In genomic region chr11:103139951-103140762, GRCm38 (mm10) we compare ENCODE assay signal across 9 mouse cellular contexts. TPM values are rescaled to one million over a fixed set of nuclear protein-coding genes. Genes with fewer than 3 reads are reported as not detected.
DNase-seq lines count a peak whose midpoint lies in the region; ATAC-seq and TF ChIP-seq lines count a peak whose summit lies in the region.
"Had no signal": no experiment of that assay in that cellular context is flagged by ENCODE, and none has a peak within 500 bp of the region (broad histone marks: within the 10 kb centered on the region; RNA-seq: fewer than 3 reads in every experiment).

No protein-coding gene starts in this region.

- no peak overlapping the region for H3K4me3 ChIP-seq in forebrain, embryonic 10.5 days
- no peak overlapping the region for H3K4me3 ChIP-seq in forebrain, embryonic 12.5 days (replicated peaks)
- no peak overlapping the region for H3K4me3 ChIP-seq in liver, embryonic 12.5 days
- no peak overlapping the region for H3K4me3 ChIP-seq in heart, embryonic 16.5 days (ENCODE audit: low read length)
- no peak overlapping the region for H3K4me3 ChIP-seq in liver, postnatal 0 days (ENCODE audit: low read depth, low read length)

- no peak for DNase-seq in forebrain, embryonic 10.5 days (ENCODE audit: extremely low spot score, low spot score)
- no peak for DNase-seq in liver
- no peak for DNase-seq in liver, postnatal 0 days
- no peak for DNase-seq in layer of hippocampus, postnatal 10 days (ENCODE audit: low spot score in 2 of 2)
- DNase-seq: thymus, postnatal 14 days had no signal

- H3K27me3 ChIP-seq in forebrain, embryonic 10.5 days (ENCODE audit: poor library complexity, severe bottlenecking) = no peaks in the 10 kb centered on the region
- no peaks in the 10 kb centered on the region for H3K27me3 ChIP-seq in forebrain, embryonic 12.5 days
- H3K27me3 ChIP-seq in liver, embryonic 12.5 days (replicated peaks) = no peaks in the 10 kb centered on the region
- H3K27me3 ChIP-seq in heart, embryonic 16.5 days (ENCODE audit: control insufficient read depth, insufficient read depth, low read length) = no peaks in the 10 kb centered on the region
- no peaks in the 10 kb centered on the region for H3K27me3 ChIP-seq in liver, postnatal 0 days (ENCODE audit: insufficient read depth, low read length)

- WGBS in forebrain, embryonic 10.5 days = 83% methylated on average over 14 of the region's 14 CpGs
- WGBS in forebrain, embryonic 12.5 days = 80% methylated on average over 14 of the region's 14 CpGs
- 73% methylated on average over 14 of the region's 14 CpGs for WGBS in liver, embryonic 12.5 days (ENCODE audit: insufficient replicate concordance)
- 80% methylated on average over 14 of the region's 14 CpGs for WGBS in heart, embryonic 16.5 days
- 86% methylated on average over 14 of the region's 14 CpGs for WGBS in liver, postnatal 0 days (ENCODE audit: insufficient replicate concordance)

- TF ChIP-seq CTCF in liver, postnatal 0 days (IDR thresholded peaks at IDR 0.05; ENCODE audit: low read depth) = no peak

- H3K4me2 ChIP-seq in forebrain, embryonic 12.5 days = no peak overlapping the region
- H3K4me2 ChIP-seq in liver, embryonic 12.5 days = no peak overlapping the region
- no peak overlapping the region for H3K4me2 ChIP-seq in heart, embryonic 16.5 days (ENCODE audit: low read depth, low read length)
- H3K4me2 ChIP-seq in liver, postnatal 0 days (ENCODE audit: low read depth, low read length) = no peak overlapping the region

- TF ChIP-seq EP300 in liver, postnatal 0 days (IDR thresholded peaks at IDR 0.05; ENCODE audit: low read depth) = no peak

- H3K27ac ChIP-seq in forebrain, embryonic 10.5 days = 0 out of 2 replicates have a peak overlapping the region, but pooled peaks have one; percentile 80
- no peak overlapping the region for H3K27ac ChIP-seq in forebrain, embryonic 12.5 days
- H3K27ac ChIP-seq in liver, embryonic 12.5 days = peak overlapping the region; percentile 58
- peak overlapping the region; percentile 83 for H3K27ac ChIP-seq in heart, embryonic 16.5 days (ENCODE audit: low read length)
- peak overlapping the region; percentile 64 for H3K27ac ChIP-seq in liver, postnatal 0 days (ENCODE audit: low read depth)

- H3K9me3 ChIP-seq in forebrain, embryonic 10.5 days = no peaks in the 10 kb centered on the region
- H3K9me3 ChIP-seq in forebrain, embryonic 12.5 days = no peaks in the 10 kb centered on the region
- H3K9me3 ChIP-seq in liver, embryonic 12.5 days (replicated peaks) = no peaks in the 10 kb centered on the region
- H3K9me3 ChIP-seq in heart, embryonic 16.5 days (replicated peaks; ENCODE audit: control insufficient read depth, low read length) = no peaks in the 10 kb centered on the region
- no peaks in the 10 kb centered on the region for H3K9me3 ChIP-seq in liver, postnatal 0 days (ENCODE audit: low read length)

- ATAC-seq in forebrain, embryonic 12.5 days (ENCODE audit: low FRiP score) = no peak
- no peak for ATAC-seq in liver, embryonic 12.5 days
- no peak for ATAC-seq in heart, embryonic 16.5 days (replicated peaks; ENCODE audit: extremely low read depth, insufficient read depth, low FRiP score)
- no peak for ATAC-seq in liver, postnatal 0 days
- ATAC-seq in inflammation-experienced regulatory T-cells, adult 6 months = no peak

- peaks cover 40% of the 10 kb centered on the region for H3K4me1 ChIP-seq in forebrain, embryonic 10.5 days
- peaks cover 31% of the 10 kb centered on the region for H3K4me1 ChIP-seq in forebrain, embryonic 12.5 days
- peaks cover 69% of the 10 kb centered on the region for H3K4me1 ChIP-seq in liver, embryonic 12.5 days
- peaks cover 36% of the 10 kb centered on the region for H3K4me1 ChIP-seq in heart, embryonic 16.5 days (ENCODE audit: control insufficient read depth, insufficient read depth, low read length)
- H3K4me1 ChIP-seq in liver, postnatal 0 days (ENCODE audit: insufficient read depth) = peaks cover 22% of the 10 kb centered on the region

- H3K36me3 ChIP-seq in forebrain, embryonic 10.5 days (replicated peaks) = peaks cover 19% of the 10 kb centered on the region
- peaks cover 11% of the 10 kb centered on the region for H3K36me3 ChIP-seq in forebrain, embryonic 12.5 days (replicated peaks)
- H3K36me3 ChIP-seq in liver, embryonic 12.5 days = peaks cover 26% of the 10 kb centered on the region
- no peaks in the 10 kb centered on the region for H3K36me3 ChIP-seq in heart, embryonic 16.5 days (ENCODE audit: control insufficient read depth, insufficient read depth)
- no peaks in the 10 kb centered on the region for H3K36me3 ChIP-seq in liver, postnatal 0 days (replicated peaks; ENCODE audit: insufficient read depth, low read length)

- H3K9ac ChIP-seq in forebrain, embryonic 12.5 days = no peak overlapping the region
- H3K9ac ChIP-seq in liver, embryonic 12.5 days = no peak overlapping the region
- H3K9ac ChIP-seq in heart, embryonic 16.5 days (ENCODE audit: low read length) = peak overlapping the region; percentile 54
- H3K9ac ChIP-seq in liver, postnatal 0 days (replicated peaks) = no peak overlapping the region

RNA-seq across cellular contexts. Expression of gene Hexim2, which starts 7.9 kb away (rescaled TPM):
- polyA plus RNA-seq in forebrain, embryonic 10.5 days (2016; fragmentation: Nextera tagmentation; extraction: Ambion mirVana) = 7.2 and 7.6 TPM in 2 replicates
- polyA plus RNA-seq in forebrain, embryonic 12.5 days (2016; fragmentation: Nextera tagmentation; extraction: Ambion mirVana) = 10.1 and 11.8 TPM in 2 replicates
- 9.5 and 10.0 TPM in 2 replicates for polyA plus RNA-seq in liver, embryonic 12.5 days (2016; fragmentation: Nextera tagmentation; extraction: Ambion mirVana)
- polyA plus RNA-seq in heart, embryonic 16.5 days (2015; fragmentation: Nextera tagmentation; extraction: Ambion mirVana) = 6.1 and 7.4 TPM in 2 replicates
- 3.4 and 3.7 TPM in 2 replicates for polyA plus RNA-seq in liver, postnatal 0 days (2015; fragmentation: Nextera tagmentation; extraction: Ambion mirVana)
- polyA plus RNA-seq in inflammation-experienced regulatory T-cells, adult 6 months (2017; shearing (Covaris generic)) = 1 to 10 TPM in 2 of 3 experiments, under 1 TPM in 1; 0.44 to 2.1 (median 2.0) TPM
- 10 to 100 TPM; 14.4 to 16.9 TPM for total RNA-seq in layer of hippocampus, postnatal 10 days (2021)

RNA-seq across cellular contexts. Expression of gene Hexim1, which starts 24.1 kb away (rescaled TPM):
- 1.8 and 2.0 TPM in 2 replicates for polyA plus RNA-seq in forebrain, embryonic 10.5 days (2016; fragmentation: Nextera tagmentation; extraction: Ambion mirVana)
- polyA plus RNA-seq in forebrain, embryonic 12.5 days (2016; fragmentation: Nextera tagmentation; extraction: Ambion mirVana) = 3.4 TPM in 2 replicates
- polyA plus RNA-seq in liver, embryonic 12.5 days (2016; fragmentation: Nextera tagmentation; extraction: Ambion mirVana) = 2.4 and 3.0 TPM in 2 replicates
- polyA plus RNA-seq in heart, embryonic 16.5 days (2015; fragmentation: Nextera tagmentation; extraction: Ambion mirVana) = 2.9 TPM in 2 replicates
- 2.6 and 2.7 TPM in 2 replicates for polyA plus RNA-seq in liver, postnatal 0 days (2015; fragmentation: Nextera tagmentation; extraction: Ambion mirVana)
- 1 to 10 TPM; 3.0 to 3.7 (median 3.5) TPM for polyA plus RNA-seq in inflammation-experienced regulatory T-cells, adult 6 months (2017; shearing (Covaris generic))
- 10 to 100 TPM; 38.0 to 38.7 TPM for total RNA-seq in layer of hippocampus, postnatal 10 days (2021)

RNA-seq across cellular contexts. Expression of gene Fmnl1, which starts 30.8 kb away (rescaled TPM):
- 0.47 and 0.81 TPM in 2 replicates for polyA plus RNA-seq in forebrain, embryonic 10.5 days (2016; fragmentation: Nextera tagmentation; extraction: Ambion mirVana)
- polyA plus RNA-seq in forebrain, embryonic 12.5 days (2016; fragmentation: Nextera tagmentation; extraction: Ambion mirVana) = 1.1 TPM in 2 replicates
- polyA plus RNA-seq in liver, embryonic 12.5 days (2016; fragmentation: Nextera tagmentation; extraction: Ambion mirVana) = 5.2 and 5.7 TPM in 2 replicates
- 4.0 and 7.6 TPM in 2 replicates for polyA plus RNA-seq in heart, embryonic 16.5 days (2015; fragmentation: Nextera tagmentation; extraction: Ambion mirVana)
- polyA plus RNA-seq in liver, postnatal 0 days (2015; fragmentation: Nextera tagmentation; extraction: Ambion mirVana) = 4.1 and 5.9 TPM in 2 replicates
- polyA plus RNA-seq in inflammation-experienced regulatory T-cells, adult 6 months (2017; shearing (Covaris generic)) = 10 to 100 TPM; 52.9 to 64.4 (median 60.6) TPM
- 10 to 100 TPM; 83.4 to 87.0 TPM for total RNA-seq in layer of hippocampus, postnatal 10 days (2021)

RNA-seq across cellular contexts. Expression of gene Acbd4, which starts 38.7 kb away (rescaled TPM):
- 6.6 and 7.5 TPM in 2 replicates for polyA plus RNA-seq in forebrain, embryonic 10.5 days (2016; fragmentation: Nextera tagmentation; extraction: Ambion mirVana)
- 5.7 and 7.1 TPM in 2 replicates for polyA plus RNA-seq in forebrain, embryonic 12.5 days (2016; fragmentation: Nextera tagmentation; extraction: Ambion mirVana)
- 40.6 and 46.1 TPM in 2 replicates for polyA plus RNA-seq in liver, embryonic 12.5 days (2016; fragmentation: Nextera tagmentation; extraction: Ambion mirVana)
- polyA plus RNA-seq in heart, embryonic 16.5 days (2015; fragmentation: Nextera tagmentation; extraction: Ambion mirVana) = 21.5 and 21.8 TPM in 2 replicates
- 56.5 and 57.0 TPM in 2 replicates for polyA plus RNA-seq in liver, postnatal 0 days (2015; fragmentation: Nextera tagmentation; extraction: Ambion mirVana)
- 10 to 100 TPM; 21.5 to 28.5 (median 25.4) TPM for polyA plus RNA-seq in inflammation-experienced regulatory T-cells, adult 6 months (2017; shearing (Covaris generic))
- 10 to 100 TPM; 63.1 to 66.1 TPM for total RNA-seq in layer of hippocampus, postnatal 10 days (2021)

RNA-seq across cellular contexts. Expression of gene Plcd3, which starts 38.7 kb away (rescaled TPM):
- polyA plus RNA-seq in forebrain, embryonic 10.5 days (2016; fragmentation: Nextera tagmentation; extraction: Ambion mirVana) = 1.5 and 1.7 TPM in 2 replicates
- polyA plus RNA-seq in forebrain, embryonic 12.5 days (2016; fragmentation: Nextera tagmentation; extraction: Ambion mirVana) = 1.4 and 1.5 TPM in 2 replicates
- 0.74 and 0.79 TPM in 2 replicates for polyA plus RNA-seq in liver, embryonic 12.5 days (2016; fragmentation: Nextera tagmentation; extraction: Ambion mirVana)
- 13.6 and 17.0 TPM in 2 replicates for polyA plus RNA-seq in heart, embryonic 16.5 days (2015; fragmentation: Nextera tagmentation; extraction: Ambion mirVana)
- polyA plus RNA-seq in liver, postnatal 0 days (2015; fragmentation: Nextera tagmentation; extraction: Ambion mirVana) = 0.82 and 0.85 TPM in 2 replicates
- not detected for polyA plus RNA-seq in inflammation-experienced regulatory T-cells, adult 6 months (2017; shearing (Covaris generic))
- 10 to 100 TPM; 13.4 to 13.7 TPM for total RNA-seq in layer of hippocampus, postnatal 10 days (2021)
